Mouse (Mus musculus): ENCODE results near the gene Hspbap1. TPM values are rescaled to one million over a fixed set of nuclear protein-coding genes. Genes with fewer than 3 reads are reported as not detected.

Gene Hspbap1
- polyA plus RNA-seq, 1 experiment: 6.3 TPM

- H3K27ac ChIP-seq (ENCODE audit: insufficient read depth, low read length): no peak overlapping the region
- no peak for DNase-seq (ENCODE audit: low read depth in 1 of 2, low spot score in 2 of 2)
- peaks cover 5% of the 10 kb centered on the region; the same call in 1 of the 2 replicates for H3K4me1 ChIP-seq (ENCODE audit: control insufficient read depth, insufficient read depth, insufficient read length)
- H3K4me3 ChIP-seq (ENCODE audit: extremely low read depth, insufficient read depth, insufficient read length): no peak overlapping the region
- no peak for TF ChIP-seq POLR2A (IDR thresholded peaks at IDR 0.05; ENCODE audit: low read depth, low read length)
- no peak for TF ChIP-seq CTCF (IDR thresholded peaks at IDR 0.05; ENCODE audit: extremely low read depth, insufficient read depth, insufficient read length, insufficient replicate concordance)
- no peaks in the 10 kb centered on the region for H3K36me3 ChIP-seq (ENCODE audit: control insufficient read depth, insufficient read depth, low read length)
- no peaks in the 10 kb centered on the region for H3K27me3 ChIP-seq (ENCODE audit: control insufficient read depth, insufficient read depth, low read length)
- WGBS: 93% methylated on average over 7 of the region's 7 CpGs
Observed at GRCm38 (mm10) chr16:35738096-35738767, 31.9 kb upstream of the Hspbap1 start.

GRCm38 (mm10) chr16:35739548-35739947 lies 30.6 kb upstream of the Hspbap1 start:
- no peak for TF ChIP-seq POLR2A (IDR thresholded peaks at IDR 0.05; ENCODE audit: low read depth, low read length)
- TF ChIP-seq CTCF (IDR thresholded peaks at IDR 0.05; ENCODE audit: extremely low read depth, insufficient read depth, insufficient read length, insufficient replicate concordance): no peak
- Histone ChIP-seq H3K4me3 (ENCODE audit: extremely low read depth, insufficient read depth, insufficient read length) (no peak overlapping the region), H3K36me3 (ENCODE audit: control insufficient read depth, insufficient read depth, low read length) (no peaks in the 10 kb centered on the region), H3K27me3 (ENCODE audit: control insufficient read depth, insufficient read depth, low read length) (no peaks in the 10 kb centered on the region), H3K4me1 (ENCODE audit: control insufficient read depth, insufficient read depth, insufficient read length) (peaks cover 5% of the 10 kb centered on the region; the same call in 1 of the 2 replicates), H3K27ac (ENCODE audit: insufficient read depth, low read length) (no peak overlapping the region)
- no peak for DNase-seq (ENCODE audit: low read depth in 1 of 2, low spot score in 2 of 2)
- WGBS: 9% methylated on average over 1 of the region's 1 CpGs

GRCm38 (mm10) chr16:35740357-35740756 lies 29.8 kb upstream of the Hspbap1 start:
- Histone ChIP-seq H3K4me3 (ENCODE audit: extremely low read depth, insufficient read depth, insufficient read length) (no peak overlapping the region), H3K4me1 (ENCODE audit: control insufficient read depth, insufficient read depth, insufficient read length) (peaks cover 5% of the 10 kb centered on the region; the same call in 1 of the 2 replicates), H3K36me3 (ENCODE audit: control insufficient read depth, insufficient read depth, low read length) (no peaks in the 10 kb centered on the region), H3K27me3 (ENCODE audit: control insufficient read depth, insufficient read depth, low read length) (no peaks in the 10 kb centered on the region), H3K27ac (ENCODE audit: insufficient read depth, low read length) (no peak overlapping the region)
- no peak for DNase-seq (ENCODE audit: low read depth in 1 of 2, low spot score in 2 of 2)
- no peak for TF ChIP-seq POLR2A (IDR thresholded peaks at IDR 0.05; ENCODE audit: low read depth, low read length)
- 95% methylated on average over 12 of the region's 12 CpGs for WGBS

- no peak overlapping the region for H3K27ac ChIP-seq (ENCODE audit: insufficient read depth, low read length)
- DNase-seq (ENCODE audit: low read depth in 1 of 2, low spot score in 2 of 2): no peak
- H3K4me1 ChIP-seq (ENCODE audit: control insufficient read depth, insufficient read depth, insufficient read length): peaks cover 5% of the 10 kb centered on the region; the same call in 1 of the 2 replicates
- no peaks in the 10 kb centered on the region for H3K27me3 ChIP-seq (ENCODE audit: control insufficient read depth, insufficient read depth, low read length)
- 92% methylated on average over 6 of the region's 6 CpGs for WGBS
- no peak overlapping the region for H3K4me3 ChIP-seq (ENCODE audit: extremely low read depth, insufficient read depth, insufficient read length)
- TF ChIP-seq POLR2A (IDR thresholded peaks at IDR 0.05; ENCODE audit: low read depth, low read length) (no peak), CTCF (IDR thresholded peaks at IDR 0.05; ENCODE audit: extremely low read depth, insufficient read depth, insufficient read length, insufficient replicate concordance) (no peak)
- H3K36me3 ChIP-seq (ENCODE audit: control insufficient read depth, insufficient read depth, low read length): no peaks in the 10 kb centered on the region
Observed at GRCm38 (mm10) chr16:35740943-35741342, 29.2 kb upstream of the Hspbap1 start.

GRCm38 (mm10) chr16:35741621-35742020 lies 28.6 kb upstream of the Hspbap1 start:
- 76% methylated on average over 5 of the region's 5 CpGs for WGBS
- no peak overlapping the region for H3K27ac ChIP-seq (ENCODE audit: insufficient read depth, low read length)
- H3K4me3 ChIP-seq (ENCODE audit: extremely low read depth, insufficient read depth, insufficient read length): no peak overlapping the region
- no peak for DNase-seq (ENCODE audit: low read depth in 1 of 2, low spot score in 2 of 2)
- no peaks in the 10 kb centered on the region for H3K27me3 ChIP-seq (ENCODE audit: control insufficient read depth, insufficient read depth, low read length)
- no peak for TF ChIP-seq CTCF (IDR thresholded peaks at IDR 0.05; ENCODE audit: extremely low read depth, insufficient read depth, insufficient read length, insufficient replicate concordance)
- no peak for TF ChIP-seq POLR2A (IDR thresholded peaks at IDR 0.05; ENCODE audit: low read depth, low read length)
- peaks cover 5% of the 10 kb centered on the region; the same call in 1 of the 2 replicates for H3K4me1 ChIP-seq (ENCODE audit: control insufficient read depth, insufficient read depth, insufficient read length)
- H3K36me3 ChIP-seq (ENCODE audit: control insufficient read depth, insufficient read depth, low read length): no peaks in the 10 kb centered on the region

GRCm38 (mm10) chr16:35742251-35742937 lies 27.8 kb upstream of the Hspbap1 start:
- no peak overlapping the region for H3K4me3 ChIP-seq (ENCODE audit: extremely low read depth, insufficient read depth, insufficient read length)
- no peak for TF ChIP-seq POLR2A (IDR thresholded peaks at IDR 0.05; ENCODE audit: low read depth, low read length)
- TF ChIP-seq CTCF (IDR thresholded peaks at IDR 0.05; ENCODE audit: extremely low read depth, insufficient read depth, insufficient read length, insufficient replicate concordance): no peak
- peak in 1 of 2 experiments; percentile 45 for DNase-seq (ENCODE audit: low read depth in 1 of 2, low spot score in 2 of 2)
- WGBS: 39% methylated on average over 12 of the region's 12 CpGs
- no peaks in the 10 kb centered on the region for H3K27me3 ChIP-seq (ENCODE audit: control insufficient read depth, insufficient read depth, low read length)
- no peaks in the 10 kb centered on the region for H3K36me3 ChIP-seq (ENCODE audit: control insufficient read depth, insufficient read depth, low read length)
- H3K4me1 ChIP-seq (ENCODE audit: control insufficient read depth, insufficient read depth, insufficient read length): peaks cover 5% of the 10 kb centered on the region; the same call in 1 of the 2 replicates
- 0 out of 2 replicates have a peak overlapping the region, but pooled peaks have one; percentile 7 for H3K27ac ChIP-seq (ENCODE audit: insufficient read depth, low read length)

All from spleen, adult 2 months (tissue).